ENCODE assay signal across 5 mouse cellular contexts in genomic region chr15:99727039-99727438, GRCm38 (mm10). TPM values are rescaled to one million over a fixed set of nuclear protein-coding genes. Genes with fewer than 3 reads are reported as not detected.
"Had no signal": no experiment of that assay in that cellular context is flagged by ENCODE, and none has a peak within 500 bp of the region (broad histone marks: within the 10 kb centered on the region; RNA-seq: fewer than 3 reads in every experiment).

No protein-coding gene starts in this region.

RNA-seq across cellular contexts. Expression of gene Gpd1, which starts 9.7 kb away (rescaled TPM):
- total RNA-seq: neutrophil, adult 5-6 weeks had no signal

RNA-seq across cellular contexts. Expression of gene Gm17349, which starts 21.7 kb away (rescaled TPM):
- total RNA-seq: megakaryocyte progenitor cell, adult 5-6 weeks; neutrophil, adult 5-6 weeks had no signal
- polyA plus RNA-seq: kidney, embryonic 16.5 days; limb, embryonic 10.5 days; midbrain, embryonic 16.5 days had no signal
